Mouse (Mus musculus) heart, embryonic 16.5 days (tissue): ENCODE measurements around the gene Wdr93. TPM values are rescaled to one million over a fixed set of nuclear protein-coding genes. Genes with fewer than 3 reads are reported as not detected.

Experiments used
- ATAC-seq: fragments of 200-750 bp; cut with Nextera tagmentation; replicated peaks from 2 replicates; pipeline ENCODE4 v1.8.0; 2017; ENCODE audit warnings: moderate number of reproducible peaks; ENCODE audit not compliant: insufficient read depth, low FRiP score; ENCODE audit errors: extremely low read depth
- H3K27ac ChIP-seq: fragments of 300-500 bp; sonication (generic); 2 replicates; pipeline ENCODE4 v1.5.1; 2014; ENCODE audit warnings: mild to moderate bottlenecking, low read length, control low read depth, moderate library complexity
- H3K27me3 ChIP-seq: fragments of 300-500 bp; sonication (generic); 2 replicates; pipeline ENCODE4 v1.6.1; 2014; ENCODE audit warnings: low read length, mixed read lengths; ENCODE audit not compliant: control insufficient read depth, insufficient read depth
- H3K36me3 ChIP-seq: fragments of 300-500 bp; sonication (generic); 2 replicates; pipeline ENCODE4 v1.6.1; 2014; ENCODE audit not compliant: control insufficient read depth, insufficient read depth
- H3K4me1 ChIP-seq: fragments of 300-500 bp; sonication (generic); 2 replicates; pipeline ENCODE4 v1.6.1; 2014; ENCODE audit warnings: low read length, mixed read lengths; ENCODE audit not compliant: control insufficient read depth, insufficient read depth
- H3K4me2 ChIP-seq: fragments of 300-500 bp; sonication (generic); 2 replicates; pipeline ENCODE4 v1.6.1; 2014; ENCODE audit warnings: low read depth, mild to moderate bottlenecking, control low read depth, low read length
- H3K4me3 ChIP-seq: fragments of 300-500 bp; sonication (generic); 2 replicates; pipeline ENCODE4 v1.5.1; 2014; ENCODE audit warnings: mild to moderate bottlenecking, control low read depth, low read length
- H3K9ac ChIP-seq: fragments of 300-500 bp; sonication (generic); 2 replicates; pipeline ENCODE4 v1.6.1; 2014; ENCODE audit warnings: low read length, control low read depth
- H3K9me3 ChIP-seq: fragments of 300-500 bp; sonication (generic); replicated peaks from 2 replicates; pipeline ENCODE4 v1.6.1; 2016; ENCODE audit warnings: low read length; ENCODE audit not compliant: control insufficient read depth
- WGBS: fragments of 180-500 bp; shearing (Covaris S2); extraction: QIAGEN DNeasy Blood & Tissue Kit; methylation state at CpG from one replicate; pipeline ENCODE4 v1.1.7; 2014; 5-methylcytosine and 5-hydroxymethylcytosine counted together
- polyA plus RNA-seq: library from polyadenylated mRNA; unstranded; fragments of >200 nt; fragmentation: Nextera tagmentation; extraction: Ambion mirVana; gene quantifications from 2 replicates; pipeline ENCODE4 v1.2.1, GENCODE M21; 2015

Gene Wdr93
- polyA plus RNA-seq, 1 experiment from 2014 or later: 0.32 TPM

DNA sequence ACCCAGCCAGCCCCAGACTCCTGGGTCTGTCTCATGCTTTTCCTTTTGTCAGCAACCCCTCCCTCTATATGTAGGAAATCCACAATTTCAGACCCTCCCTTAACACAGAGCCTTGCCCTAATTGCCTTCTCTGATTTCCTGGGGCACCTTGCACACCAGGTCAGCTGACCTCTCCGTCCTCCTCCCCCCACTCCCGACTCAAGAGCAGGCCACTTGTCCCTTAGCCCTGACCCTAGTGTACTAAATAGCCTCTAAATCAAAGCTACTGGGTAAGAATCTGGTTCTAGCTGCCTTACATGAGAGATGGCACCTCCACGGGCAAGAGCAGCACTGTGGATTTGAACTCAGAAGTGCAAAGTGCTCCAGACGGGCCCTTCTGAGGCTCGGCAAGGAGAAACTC lies 59.1 kb downstream of the Wdr93 start:
- no peak for ATAC-seq
- no peak overlapping the region for H3K27ac ChIP-seq
- H3K4me2 ChIP-seq: no peak overlapping the region
- H3K9me3 ChIP-seq: no peaks in the 10 kb centered on the region
- peaks cover 4% of the 10 kb centered on the region for H3K4me1 ChIP-seq
- H3K4me3 ChIP-seq: no peak overlapping the region
- H3K9ac ChIP-seq: no peak overlapping the region
- WGBS: 63% methylated on average over 5 of the region's 5 CpGs
- H3K36me3 ChIP-seq: no peaks in the 10 kb centered on the region
- H3K27me3 ChIP-seq: no peaks in the 10 kb centered on the region

DNA sequence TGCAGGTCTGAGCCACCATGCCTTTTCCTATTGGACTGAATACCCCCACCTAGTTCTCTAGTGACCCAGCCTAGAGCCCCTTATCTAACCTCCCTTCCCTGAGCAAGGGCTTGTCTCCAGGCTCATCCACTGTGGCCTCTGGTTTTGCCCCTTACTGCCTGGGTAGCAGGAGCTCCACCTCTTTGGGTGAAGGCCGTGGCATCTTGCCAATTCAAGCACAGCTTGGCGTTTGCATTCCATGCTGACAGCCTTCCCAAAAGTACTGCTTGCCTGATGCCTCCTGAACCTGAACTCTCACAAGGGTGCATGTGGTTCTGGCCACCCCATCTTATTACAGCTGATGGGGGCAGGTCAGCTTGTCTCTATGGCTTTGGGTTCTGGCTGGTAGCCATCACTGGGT lies 60.9 kb downstream of the Wdr93 start:
- 20% methylated on average over 2 of the region's 2 CpGs for WGBS
- H3K4me1 ChIP-seq: peaks cover 4% of the 10 kb centered on the region
- no peak overlapping the region for H3K4me3 ChIP-seq
- no peak overlapping the region for H3K27ac ChIP-seq
- H3K27me3 ChIP-seq: no peaks in the 10 kb centered on the region
- no peak overlapping the region for H3K4me2 ChIP-seq
- H3K36me3 ChIP-seq: no peaks in the 10 kb centered on the region
- H3K9me3 ChIP-seq: no peaks in the 10 kb centered on the region
- no peak overlapping the region for H3K9ac ChIP-seq
- ATAC-seq: peak; percentile 49

GRCm38 (mm10) chr7:79808561-79808960 lies 65.6 kb downstream of the Wdr93 start:
- 80% methylated on average over 7 of the region's 7 CpGs for WGBS
- Histone ChIP-seq H3K9ac (no peak overlapping the region), H3K4me1 (peaks cover 7% of the 10 kb centered on the region), H3K4me2 (no peak overlapping the region), H3K27ac (no peak overlapping the region), H3K4me3 (no peak overlapping the region), H3K27me3 (peaks cover 21% of the 10 kb centered on the region), H3K9me3 (no peaks in the 10 kb centered on the region), H3K36me3 (no peaks in the 10 kb centered on the region)
- ATAC-seq: no peak

GRCm38 (mm10) chr7:79810611-79811506 lies 67.9 kb downstream of the Wdr93 start, which contains the start of gene Mesp2:
Gene Mesp2 (plus strand): TSS chr7:79810727.
- peak within 1 kb of the TSS; percentile 51 for H3K4me3 ChIP-seq
- no peak within 1 kb of the TSS for H3K27ac ChIP-seq
- WGBS: 11% methylated on average over 70 of the region's 71 CpGs
- H3K9me3 ChIP-seq: no peaks in the 10 kb centered on the region
- H3K4me1 ChIP-seq: peaks cover 3% of the 10 kb centered on the region; the same call in 1 of the 2 replicates
- ATAC-seq: peak; percentile 73
- peak within 1 kb of the TSS; percentile 59 for H3K4me2 ChIP-seq
- peak within 1 kb of the TSS; percentile 71 for H3K9ac ChIP-seq
- no peaks in the 10 kb centered on the region for H3K36me3 ChIP-seq
- H3K27me3 ChIP-seq: peaks cover 21% of the 10 kb centered on the region

- Histone ChIP-seq H3K4me1 (peaks cover 3% of the 10 kb centered on the region; the same call in 1 of the 2 replicates), H3K9ac (no peak overlapping the region), H3K27me3 (peaks cover 23% of the 10 kb centered on the region), H3K9me3 (no peaks in the 10 kb centered on the region), H3K36me3 (no peaks in the 10 kb centered on the region), H3K4me3 (no peak overlapping the region), H3K4me2 (no peak overlapping the region), H3K27ac (no peak overlapping the region)
- ATAC-seq: no peak
- WGBS: 65% methylated on average over 1 of the region's 1 CpGs
Measured at GRCm38 (mm10) chr7:79813409-79813808, 70.4 kb downstream of the Wdr93 start.

DNA sequence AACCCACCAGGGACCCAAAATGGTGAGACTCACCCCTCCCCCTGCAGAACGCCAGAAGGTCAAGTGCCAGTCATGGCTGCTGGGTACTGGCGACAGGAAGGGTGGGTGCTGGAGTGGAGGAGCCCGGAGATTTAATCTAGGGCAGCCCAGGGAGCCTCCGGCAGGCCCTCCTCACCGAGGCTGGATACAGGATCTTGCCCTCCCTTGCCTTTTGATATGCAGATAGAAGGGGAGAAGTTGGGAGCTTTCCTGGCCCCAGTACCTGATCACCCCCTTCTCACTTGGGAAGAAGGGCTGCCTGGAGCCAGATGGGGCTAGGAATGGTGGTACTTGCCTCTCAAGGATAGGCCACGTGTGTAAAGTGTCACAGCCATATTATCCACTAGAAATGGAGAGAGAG lies 75.4 kb downstream of the Wdr93 start:
- no peak for ATAC-seq
- peaks cover 2% of the 10 kb centered on the region; the same call in 1 of the 2 replicates for H3K27me3 ChIP-seq
- no peak overlapping the region for H3K27ac ChIP-seq
- no peaks in the 10 kb centered on the region for H3K9me3 ChIP-seq
- no peak overlapping the region for H3K4me3 ChIP-seq
- 9% methylated on average over 6 of the region's 6 CpGs for WGBS
- H3K4me1 ChIP-seq: peaks cover 7% of the 10 kb centered on the region
- H3K36me3 ChIP-seq: no peaks in the 10 kb centered on the region
- H3K9ac ChIP-seq: no peak overlapping the region
- no peak overlapping the region for H3K4me2 ChIP-seq

DNA sequence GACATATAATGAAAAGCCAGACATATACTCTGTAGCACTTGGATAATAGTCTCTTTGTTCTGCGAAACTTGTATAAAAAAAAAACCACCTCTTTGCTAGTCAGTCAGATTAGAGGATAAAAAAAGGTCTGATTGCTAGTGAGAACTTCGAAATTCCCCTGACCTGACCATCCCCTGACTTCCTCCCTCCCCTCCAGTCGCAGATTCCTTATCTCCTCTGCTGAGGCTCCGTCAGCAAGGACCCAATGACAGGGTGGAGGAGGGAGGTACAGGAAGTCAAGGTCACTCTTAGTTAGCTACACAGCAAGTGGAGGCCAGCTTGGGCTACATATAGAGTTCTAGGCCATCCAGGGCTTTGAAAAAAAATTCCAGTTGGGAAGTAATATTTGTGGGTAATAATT lies 76.6 kb downstream of the Wdr93 start:
- 0 out of 2 replicates have a peak, but pooled peaks have one; percentile 67 for ATAC-seq
- 14% methylated on average over 4 of the region's 4 CpGs for WGBS
- peaks cover 7% of the 10 kb centered on the region for H3K4me1 ChIP-seq
- no peak overlapping the region for H3K9ac ChIP-seq
- H3K4me3 ChIP-seq: no peak overlapping the region
- peaks cover 2% of the 10 kb centered on the region; the same call in 1 of the 2 replicates for H3K27me3 ChIP-seq
- H3K9me3 ChIP-seq: no peaks in the 10 kb centered on the region
- no peak overlapping the region for H3K27ac ChIP-seq
- no peak overlapping the region for H3K4me2 ChIP-seq
- H3K36me3 ChIP-seq: no peaks in the 10 kb centered on the region

- ATAC-seq: no peak
- Histone ChIP-seq H3K9ac (no peak overlapping the region), H3K27me3 (peaks cover 2% of the 10 kb centered on the region; the same call in 1 of the 2 replicates), H3K4me3 (no peak overlapping the region), H3K36me3 (0 out of 2 replicates have a peak, but pooled peaks cover 3% of the 10 kb centered on the region), H3K27ac (no peak overlapping the region), H3K4me2 (no peak overlapping the region), H3K9me3 (peaks cover 2% of the 10 kb centered on the region; the same call in 1 of the 2 replicates), H3K4me1 (peaks cover 7% of the 10 kb centered on the region)
- 60% methylated on average over 11 of the region's 11 CpGs for WGBS
Measured at GRCm38 (mm10) chr7:79819996-79820395, 77.0 kb downstream of the Wdr93 start.

DNA sequence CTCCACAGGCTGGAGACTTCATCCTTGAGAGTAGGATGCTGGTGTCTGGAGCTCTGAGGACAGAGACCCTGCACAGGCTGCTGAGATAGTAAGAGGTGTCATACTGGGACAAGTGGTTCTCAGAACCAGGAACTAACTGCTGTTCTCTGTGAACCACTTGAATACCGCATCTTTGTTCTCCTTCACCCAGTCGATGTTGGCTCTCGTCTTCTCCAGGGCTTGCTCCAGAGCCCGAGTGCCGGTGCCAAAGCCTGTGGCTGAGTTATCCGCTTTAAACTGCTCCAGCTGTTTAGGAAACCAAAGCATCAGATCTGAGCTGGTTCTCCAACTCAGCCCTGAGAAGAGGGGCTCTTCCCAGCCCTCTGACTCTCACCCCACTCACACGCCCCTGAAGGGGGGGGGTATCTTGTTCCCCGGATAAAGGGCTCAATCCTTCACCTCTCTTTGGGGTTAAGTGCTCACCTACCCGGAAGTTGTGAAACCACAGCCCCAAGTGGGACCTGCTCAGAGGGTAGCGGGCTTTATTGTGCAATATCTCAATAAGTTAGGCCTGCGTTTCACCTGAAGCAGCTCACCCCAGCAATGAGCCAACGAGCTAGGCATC lies 79.2 kb downstream of the Wdr93 start:
- Histone ChIP-seq H3K36me3 (0 out of 2 replicates have a peak, but pooled peaks cover 6% of the 10 kb centered on the region), H3K27ac (no peak overlapping the region), H3K9me3 (peaks cover 2% of the 10 kb centered on the region; the same call in 1 of the 2 replicates), H3K4me3 (no peak overlapping the region), H3K4me1 (peaks cover 7% of the 10 kb centered on the region), H3K9ac (no peak overlapping the region), H3K4me2 (no peak overlapping the region), H3K27me3 (no peaks in the 10 kb centered on the region)
- ATAC-seq: no peak
- 70% methylated on average over 12 of the region's 12 CpGs for WGBS
